Mouse (Mus musculus): ENCODE data around the gene Acly.
"Not testable (repeated sequence)": the region's sequence is repeated elsewhere in the genome, so short reads cannot be mapped to it uniquely, and the experiment has no call there.

Gene Acly

GRCm38 (mm10) chr11:100545746-100546085 is 17.9 kb upstream of the Acly start:
- DNase-seq (ENCODE audit: low read depth, low spot score): no peak

- peak; percentile 87 for DNase-seq (ENCODE audit: low read depth, low spot score)
Observed at GRCm38 (mm10) chr11:100544832-100545745, 17.3 kb upstream of the Acly start, which contains the start of gene Ttc25. TSS of gene Ttc25 (plus strand) at chr11:100545607.

DNA sequence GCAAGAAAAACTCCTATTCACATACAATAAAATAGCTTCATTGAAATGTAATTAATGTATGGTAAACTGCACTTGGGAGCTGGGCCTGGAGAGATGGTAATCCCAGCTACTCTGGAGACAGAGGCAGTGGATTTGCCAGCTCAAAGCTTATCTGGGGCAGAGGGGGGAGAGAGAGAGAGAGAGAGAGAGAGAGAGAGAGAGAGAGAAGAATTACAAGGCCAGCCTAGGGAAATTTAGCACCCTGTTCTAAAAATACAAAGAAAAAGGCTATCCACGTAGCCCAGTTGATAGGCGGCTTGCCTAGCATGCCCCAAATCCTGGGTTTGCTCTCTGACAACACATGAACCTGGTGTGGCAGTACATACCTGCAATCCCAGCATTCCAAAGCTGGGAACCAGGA is 13.8 kb upstream of the Acly start:
- no peak for DNase-seq (ENCODE audit: low read depth, low spot score)

DNA sequence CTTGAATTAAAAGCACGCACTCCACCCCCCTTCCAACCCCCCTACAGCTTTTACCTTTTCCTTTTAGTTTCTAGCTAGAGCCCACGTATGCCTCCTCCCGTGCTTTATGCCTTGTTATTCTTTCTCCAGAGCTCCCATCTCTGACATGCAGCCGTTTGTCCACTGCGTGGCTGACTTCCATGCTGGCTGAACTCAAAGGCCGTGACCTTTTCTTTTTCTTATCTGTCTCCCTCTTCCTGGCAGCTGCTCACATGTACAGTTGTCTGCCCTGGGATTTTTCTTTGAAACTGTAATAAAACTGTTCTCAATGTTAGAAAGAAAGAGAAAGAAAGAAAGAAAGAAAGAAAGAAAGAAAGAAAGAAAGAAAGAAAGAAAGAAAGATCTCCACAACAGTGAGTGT is 13.2 kb upstream of the Acly start:
- DNase-seq (ENCODE audit: low read depth, low spot score): no peak

- no peak for DNase-seq (ENCODE audit: low read depth, low spot score)
Observed at GRCm38 (mm10) chr11:100536466-100536865, 8.7 kb upstream of the Acly start.

GRCm38 (mm10) chr11:100535996-100536395 is 8.2 kb upstream of the Acly start:
- no peak for DNase-seq (ENCODE audit: low read depth, low spot score)

DNA sequence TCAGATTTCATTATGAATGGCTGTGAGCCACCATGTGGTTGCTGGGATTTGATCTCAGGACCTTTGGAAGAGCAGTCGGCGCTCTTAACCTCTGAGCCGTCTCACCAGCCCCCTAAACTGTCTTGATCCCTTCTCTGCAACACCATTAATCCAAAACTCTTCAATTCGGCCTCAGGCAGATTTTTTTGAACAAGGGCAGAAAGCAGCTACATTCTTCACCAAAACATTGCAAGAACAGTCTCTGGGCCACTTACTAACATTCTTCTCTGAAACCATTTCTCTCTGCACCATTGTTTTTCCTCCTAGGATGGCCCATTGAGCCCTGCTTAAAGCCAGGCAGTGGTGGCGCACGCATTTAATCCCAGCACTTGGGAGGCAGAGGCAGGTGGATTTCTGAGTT is 7.0 kb upstream of the Acly start:
- DNase-seq (ENCODE audit: low read depth, low spot score): not testable (repeated sequence)

- DNase-seq (ENCODE audit: low read depth, low spot score): not testable (repeated sequence)
Observed at GRCm38 (mm10) chr11:100534411-100534810, 6.6 kb upstream of the Acly start.

- no peak for DNase-seq (ENCODE audit: low read depth, low spot score)
Observed at GRCm38 (mm10) chr11:100533871-100534270, 6.1 kb upstream of the Acly start.

GRCm38 (mm10) chr11:100528375-100529165 is 770 bp upstream of the Acly start:
- DNase-seq (ENCODE audit: low read depth, low spot score): no peak

DNA sequence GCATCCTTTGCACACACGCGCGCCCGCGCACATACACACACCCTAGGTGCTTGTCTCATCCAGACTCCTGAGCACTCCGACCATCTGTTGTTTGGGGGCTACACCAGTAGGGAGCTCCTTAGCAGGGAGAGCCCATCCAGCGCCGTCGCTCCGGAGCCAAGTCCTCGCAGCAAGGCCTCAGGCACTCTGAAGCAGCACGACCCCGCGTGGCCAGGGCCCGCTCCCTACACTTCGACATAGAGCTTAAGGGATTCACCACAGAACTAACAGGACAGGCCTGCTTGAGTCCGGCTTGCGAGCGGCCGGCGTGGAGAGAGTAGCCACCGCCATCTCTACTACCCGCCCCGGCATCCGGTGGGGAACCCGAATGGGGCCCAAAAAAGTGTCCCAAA is 738 bp downstream of the Acly start:
- DNase-seq (ENCODE audit: low read depth, low spot score): peak; percentile 59

DNA sequence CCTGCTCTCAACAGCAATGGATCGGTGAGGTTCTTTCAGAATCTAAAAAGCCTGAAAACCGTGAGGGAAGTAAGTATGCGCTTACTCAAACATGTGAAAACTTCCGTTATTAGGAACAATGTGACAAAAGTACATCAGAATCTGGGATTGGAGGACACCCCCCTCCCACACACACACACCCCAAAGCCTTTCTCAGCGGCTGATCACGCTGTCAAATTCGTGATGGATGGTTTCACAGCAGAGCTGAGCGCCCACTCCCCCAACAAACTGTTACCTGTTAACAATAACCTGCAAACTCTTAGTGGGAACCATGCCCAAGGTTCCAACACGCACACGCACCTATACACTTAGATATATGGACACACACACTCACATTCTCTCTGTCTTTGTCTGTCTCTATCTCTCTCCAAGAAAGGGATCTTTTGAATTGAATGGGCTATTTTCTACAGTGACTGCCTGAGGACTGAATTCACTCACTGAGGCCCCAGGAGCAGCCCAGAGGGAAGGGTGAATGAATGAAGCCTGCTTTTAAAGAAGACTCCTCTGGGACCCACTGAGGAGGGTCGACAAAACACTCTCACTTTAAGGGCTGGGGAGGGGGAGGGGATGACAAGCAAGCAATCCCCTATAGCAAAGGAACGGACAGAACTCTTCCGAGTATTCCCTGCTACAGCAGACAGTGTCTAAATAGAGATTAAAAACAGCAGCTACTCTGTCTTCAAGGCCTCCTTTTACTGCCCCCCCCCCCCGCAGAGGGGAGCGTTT is 1.6 kb downstream of the Acly start:
- no peak for DNase-seq (ENCODE audit: low read depth, low spot score)

GRCm38 (mm10) chr11:100524987-100525630 is 2.7 kb downstream of the Acly start:
- DNase-seq (ENCODE audit: low read depth, low spot score): no peak

- no peak for DNase-seq (ENCODE audit: low read depth, low spot score)
Observed at GRCm38 (mm10) chr11:100524358-100524757, 3.4 kb downstream of the Acly start.

DNA sequence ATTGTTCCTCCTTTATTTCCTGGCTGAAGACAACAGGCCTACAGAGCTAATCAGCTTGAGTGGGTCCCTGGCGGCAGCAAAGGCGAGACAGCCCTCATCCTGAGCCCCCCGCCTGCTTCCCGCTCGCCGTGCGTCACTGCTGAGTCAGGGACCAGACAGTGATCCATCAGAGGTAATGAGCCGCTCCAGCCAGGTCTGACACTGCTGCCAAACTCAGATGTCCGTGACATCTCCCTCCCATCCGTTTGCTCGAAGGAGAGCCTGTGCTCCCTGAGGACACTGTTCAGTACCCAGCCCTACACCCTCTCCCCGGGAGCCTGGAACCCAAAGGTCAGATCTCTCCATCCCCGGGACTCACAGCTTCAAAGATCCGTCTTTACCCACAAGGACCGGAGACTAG is 7.0 kb downstream of the Acly start:
- no peak for DNase-seq (ENCODE audit: low read depth, low spot score)

DNA sequence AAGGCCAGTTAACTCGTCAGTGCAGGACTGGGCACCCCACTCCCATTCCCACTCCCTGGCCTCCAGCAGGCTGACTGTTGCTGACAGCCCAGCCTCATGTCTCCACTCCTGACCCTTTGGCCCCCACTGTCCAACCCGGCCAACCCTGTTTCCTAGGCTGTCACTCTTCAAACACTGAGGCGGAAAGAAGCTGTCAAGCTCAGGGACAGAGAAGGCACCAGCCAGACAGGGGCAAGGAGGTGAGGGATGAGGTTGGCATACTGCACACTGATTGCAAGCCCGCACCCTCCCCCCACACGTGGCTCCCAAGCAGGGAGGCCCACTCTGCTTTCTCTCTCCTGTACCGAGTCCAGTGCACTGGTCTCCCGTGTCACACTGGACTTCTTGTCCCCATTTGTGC is 8.6 kb downstream of the Acly start:
- no peak for DNase-seq (ENCODE audit: low read depth, low spot score)

DNA sequence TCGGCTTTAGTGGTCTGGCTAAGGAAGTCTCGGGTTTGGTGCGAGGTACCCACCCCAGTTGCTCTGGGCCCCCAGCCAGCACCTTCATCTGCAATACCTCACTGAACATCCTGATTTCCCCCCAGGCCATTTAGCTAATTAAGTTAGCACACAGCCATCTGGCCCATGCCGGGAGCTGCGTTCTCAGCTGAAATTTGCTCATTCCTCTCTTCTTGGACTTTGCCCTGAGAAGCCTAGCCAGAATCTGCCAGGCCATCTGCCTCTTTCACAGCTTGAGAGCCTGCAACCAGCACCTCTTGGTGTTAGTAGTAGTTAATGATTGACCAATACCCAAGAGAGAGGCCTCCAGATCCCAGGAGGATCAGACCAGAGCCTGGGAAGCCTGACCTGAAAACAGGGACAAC is 9.6 kb downstream of the Acly start:
- no peak for DNase-seq (ENCODE audit: low read depth, low spot score)

DNA sequence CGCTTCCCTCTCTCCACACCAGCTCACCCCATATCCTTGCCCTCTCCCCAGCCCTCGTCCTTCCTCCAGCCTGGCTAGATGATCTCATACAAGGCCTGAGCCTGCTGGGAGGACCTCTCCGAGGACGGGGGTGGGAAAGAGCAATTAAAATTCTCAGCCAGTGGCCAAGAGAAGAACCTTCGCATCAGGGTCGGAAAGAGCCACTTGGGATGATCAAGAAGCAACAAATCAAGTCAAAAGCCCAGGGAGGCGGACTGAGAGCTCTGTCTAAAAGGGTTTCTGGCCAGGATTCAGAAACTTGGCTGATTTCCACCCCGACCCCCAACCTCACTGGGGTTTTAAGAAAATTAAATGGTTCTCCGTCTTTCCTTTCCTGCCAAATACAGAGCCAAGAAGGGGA is 11.5 kb downstream of the Acly start:
- DNase-seq (ENCODE audit: low read depth, low spot score): no peak

GRCm38 (mm10) chr11:100515789-100516188 is 12.0 kb downstream of the Acly start:
- DNase-seq (ENCODE audit: low read depth, low spot score): no peak

GRCm38 (mm10) chr11:100515061-100515460 is 12.7 kb downstream of the Acly start:
- DNase-seq (ENCODE audit: low read depth, low spot score): no peak

DNA sequence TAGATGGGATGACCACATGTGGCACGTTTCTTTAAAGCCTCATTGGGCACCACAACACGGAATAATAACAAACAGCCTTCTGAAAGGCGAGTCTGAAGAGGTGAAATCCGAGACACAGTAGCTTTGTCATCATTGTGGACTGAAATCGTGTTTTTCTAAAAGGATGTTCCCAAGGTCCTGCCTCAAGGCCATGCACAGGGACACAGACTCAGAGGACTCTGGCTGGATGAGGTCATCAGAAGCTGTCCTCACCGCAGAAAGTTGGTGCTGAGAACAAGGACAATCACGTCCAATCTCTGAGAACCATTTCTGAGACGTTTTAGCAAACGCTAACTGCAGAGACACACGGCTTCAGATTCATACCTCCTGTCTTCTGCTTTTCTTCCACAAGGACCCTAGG is 14.1 kb downstream of the Acly start:
- DNase-seq (ENCODE audit: low read depth, low spot score): no peak

GRCm38 (mm10) chr11:100512384-100512783 is 15.4 kb downstream of the Acly start:
- DNase-seq (ENCODE audit: low read depth, low spot score): no peak

All from CD4-positive helper T cell, adult 2 months (primary cell).